Mouse (Mus musculus) adrenal gland, postnatal 4 days (tissue): ENCODE results near the gene Lmntd1. TPM values are rescaled to one million over a fixed set of nuclear protein-coding genes. Genes with fewer than 3 reads are reported as not detected.

Experiments used
- DNase-seq, 2 experiments: peaks; one replicate each; pipeline ENCODE4 v3.0.0; 2021 to 2022; ENCODE audit warnings: low spot score in 2 of 2, mixed read lengths in 2 of 2
- long read RNA-seq, 2 experiments: library from polyadenylated mRNA; stranded (forward); transcript quantifications; one replicate each; pipeline ENCODE4 v2.0.0; 2021
- total RNA-seq, 2 experiments: library from RNA; stranded (reverse); gene quantifications; 2 replicates each; pipeline ENCODE4 v1.2.3; 2021

The Lmntd1 gene
- total RNA-seq, result 1 to 10 TPM; 2.9 to 3.9 TPM
- long read RNA-seq, experiment 1, partial matches to known transcripts, result 0 of 1 reads
- long read RNA-seq, experiment 1, other reads (novel, unspliced or antisense), result 1 of 1 reads
- long read RNA-seq, experiment 2, partial matches to known transcripts, result 0 of 4 reads
- long read RNA-seq, experiment 2, other reads (novel, unspliced or antisense), result 4 of 4 reads

- DNase-seq, result no peak
Observed at GRCm38 (mm10) chr6:145614219-145614618, at the start of gene Lmntd1. TSS of gene Lmntd1 (minus strand) at chr6:145614319.

- DNase-seq, result no peak
Observed at GRCm38 (mm10) chr6:145660943-145661342, 46.8 kb upstream of the Lmntd1 start.

GRCm38 (mm10) chr6:145659116-145659515 lies 45.0 kb upstream of the Lmntd1 start:
- no peak for DNase-seq

- DNase-seq, result no peak
Observed at GRCm38 (mm10) chr6:145656740-145657591, 42.8 kb upstream of the Lmntd1 start.

GRCm38 (mm10) chr6:145655678-145656077 lies 41.6 kb upstream of the Lmntd1 start:
- no peak for DNase-seq

GRCm38 (mm10) chr6:145654062-145654836 lies 40.1 kb upstream of the Lmntd1 start:
- DNase-seq, result no peak

- no peak for DNase-seq
Observed at GRCm38 (mm10) chr6:145653626-145654025, 39.5 kb upstream of the Lmntd1 start.

- DNase-seq, result no peak
Observed at GRCm38 (mm10) chr6:145652986-145653385, 38.9 kb upstream of the Lmntd1 start.

- DNase-seq, result no peak
Observed at GRCm38 (mm10) chr6:145651976-145652375, 37.9 kb upstream of the Lmntd1 start.

- no peak for DNase-seq
Observed at GRCm38 (mm10) chr6:145640971-145641506, 26.9 kb upstream of the Lmntd1 start.

GRCm38 (mm10) chr6:145638248-145638647 lies 24.1 kb upstream of the Lmntd1 start:
- DNase-seq, result peak in 1 of 2 experiments; percentile 43

- DNase-seq, result no peak
Observed at GRCm38 (mm10) chr6:145636682-145637081, 22.6 kb upstream of the Lmntd1 start.

GRCm38 (mm10) chr6:145634454-145634853 lies 20.3 kb upstream of the Lmntd1 start:
- no peak for DNase-seq

- no peak for DNase-seq
Observed at GRCm38 (mm10) chr6:145630269-145630668, 16.1 kb upstream of the Lmntd1 start.

- DNase-seq, result no peak
Observed at GRCm38 (mm10) chr6:145623141-145623540, 9.0 kb upstream of the Lmntd1 start.

- no peak for DNase-seq
Observed at GRCm38 (mm10) chr6:145616402-145617229, 2.5 kb upstream of the Lmntd1 start.

- DNase-seq, result no peak
Observed at GRCm38 (mm10) chr6:145615666-145616210, 1.6 kb upstream of the Lmntd1 start, which contains the start of gene Tuba3b. TSS of gene Tuba3b (plus strand) at chr6:145615757.

GRCm38 (mm10) chr6:145612611-145613010 lies 1.5 kb downstream of the Lmntd1 start:
- no peak for DNase-seq

- DNase-seq, result no peak
Observed at GRCm38 (mm10) chr6:145610901-145611300, 3.2 kb downstream of the Lmntd1 start.

- no peak for DNase-seq
Observed at GRCm38 (mm10) chr6:145608693-145609092, 5.4 kb downstream of the Lmntd1 start.
